25 mouse cellular contexts compared by ENCODE assay signal in the genomic region with DNA sequence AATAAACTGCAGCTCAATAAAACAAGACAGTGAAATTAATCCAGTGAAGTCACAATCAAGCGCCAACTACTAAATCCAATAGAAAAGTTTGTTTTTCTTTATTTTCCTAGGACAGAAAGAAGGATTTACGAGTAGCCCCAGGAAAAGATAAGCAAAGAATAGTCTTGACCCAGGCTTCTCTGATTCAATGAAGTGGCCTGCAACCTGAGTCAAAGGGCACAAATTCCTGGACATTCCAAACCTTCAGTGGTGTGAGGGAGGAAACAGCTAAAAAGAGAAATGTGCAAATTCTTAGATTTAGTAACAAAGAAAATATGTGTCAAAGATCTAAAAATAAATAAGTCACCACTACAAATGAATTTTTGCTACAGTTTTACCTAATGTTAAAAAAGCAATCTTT. TPM values are rescaled to one million over a fixed set of nuclear protein-coding genes. Genes with fewer than 3 reads are reported as not detected.
"Had no signal": no experiment of that assay in that cellular context is flagged by ENCODE, and none has a peak within 500 bp of the region (broad histone marks: within the 10 kb centered on the region; RNA-seq: fewer than 3 reads in every experiment).

No protein-coding gene starts in this region.

- DNase-seq: gastrocnemius, adult 2 months; gastrocnemius, postnatal 10 days; gastrocnemius, postnatal 25 days; heart, adult 18-20 months; heart, postnatal 10 days; heart, postnatal 4 days; kidney, adult 11 months; kidney, adult 2 months; kidney, postnatal 14 days; kidney, postnatal 4 days; liver; liver, embryonic 13.5 days had no signal

- H3K9me3 ChIP-seq: heart, embryonic 10.5 days; heart, embryonic 12.5 days; hindbrain, embryonic 10.5 days; hindbrain, embryonic 12.5 days; limb, embryonic 10.5 days; limb, embryonic 12.5 days; liver, embryonic 13.5 days; liver, embryonic 15.5 days had no signal

- H3K27ac ChIP-seq: gastrocnemius, adult 2 months; heart, embryonic 10.5 days; hindbrain, embryonic 10.5 days; hindbrain, embryonic 12.5 days; hindbrain, embryonic 14.5 days; layer of hippocampus, adult 2 months; left cerebral cortex, adult 2 months; limb, embryonic 10.5 days; limb, embryonic 12.5 days; liver, embryonic 13.5 days; liver, embryonic 15.5 days had no signal

- H3K27me3 ChIP-seq: heart, embryonic 12.5 days; hindbrain, embryonic 12.5 days; limb, embryonic 12.5 days; liver, embryonic 13.5 days; liver, embryonic 15.5 days had no signal

- H3K9ac ChIP-seq: heart, embryonic 12.5 days; hindbrain, embryonic 12.5 days; hindbrain, embryonic 14.5 days; limb, embryonic 12.5 days; liver, embryonic 13.5 days; liver, embryonic 15.5 days had no signal

- H3K4me1 ChIP-seq: hindbrain, embryonic 12.5 days; limb, embryonic 12.5 days had no signal

- H3K4me3 ChIP-seq: gastrocnemius, adult 2 months; heart, embryonic 10.5 days; heart, embryonic 12.5 days; hindbrain, embryonic 10.5 days; hindbrain, embryonic 12.5 days; layer of hippocampus, adult 2 months; left cerebral cortex, adult 2 months; limb, embryonic 10.5 days; limb, embryonic 12.5 days; liver, embryonic 13.5 days; liver, embryonic 15.5 days had no signal

- H3K36me3 ChIP-seq: heart, embryonic 10.5 days; heart, embryonic 12.5 days; hindbrain, embryonic 12.5 days; limb, embryonic 12.5 days; liver, embryonic 15.5 days had no signal

- ATAC-seq: hindbrain, embryonic 16.5 days; intestine, embryonic 16.5 days had no signal

- H3K4me2 ChIP-seq: heart, embryonic 12.5 days; hindbrain, embryonic 12.5 days; hindbrain, embryonic 14.5 days; limb, embryonic 12.5 days; liver, embryonic 11.5 days; liver, embryonic 13.5 days; liver, embryonic 15.5 days had no signal

RNA-seq across cellular contexts. Expression of a gene that starts 27.6 kb away (rescaled TPM):
- polyA plus RNA-seq: kidney, adult 2 months had no signal
